Mouse (Mus musculus) subcutaneous adipose tissue, adult 2 months (tissue): ENCODE data around the gene Hsd17b6. TPM values are rescaled to one million over a fixed set of nuclear protein-coding genes. Genes with fewer than 3 reads are reported as not detected.

Source experiments
- polyA plus RNA-seq: library from polyadenylated mRNA; depleted of rRNA; stranded (reverse); fragments of >200 nt; gene quantifications from 2 replicates; pipeline ENCODE4 v1.2.3, GENCODE M21; 2012; ENCODE audit warnings: low replicate concordance; rRNA removed

Gene Hsd17b6
- polyA plus RNA-seq: not detected in 2 replicates

GRCm38 (mm10) chr10:128007446-128007845 is at the start of gene Hsd17b6:
Gene Hsd17b6, minus strand, starts transcription at chr10:128007611.

GRCm38 (mm10) chr10:128015068-128015934 is 7.9 kb upstream of the Hsd17b6 start, which contains the start of gene Prim1:
Gene Prim1, plus strand, starts transcription at chr10:128015168.

Other genes starting within 250 kb of the Hsd17b6 start
- 0.03 and 3.0 TPM in 2 replicates for gene Rdh1, start 247.9 kb downstream of the Hsd17b6 start, polyA plus RNA-seq
- gene Rdh16f1, start 247.8 kb downstream of the Hsd17b6 start, polyA plus RNA-seq: 4.2 TPM in 1 of 2 replicates, not detected in the other
- gene Rdh9, start 231.2 kb downstream of the Hsd17b6 start, polyA plus RNA-seq: 0.11 TPM in 1 of 2 replicates, not detected in the other
- 0.12 TPM in 1 of 2 replicates, not detected in the other for gene Rdh16, start 206.5 kb downstream of the Hsd17b6 start, polyA plus RNA-seq
- not detected in 2 replicates for gene Rdh19, start 157.7 kb downstream of the Hsd17b6 start, polyA plus RNA-seq
- gene Rdh16f2, start 141.1 kb downstream of the Hsd17b6 start, polyA plus RNA-seq: 0.13 TPM in 1 of 2 replicates, not detected in the other
- gene Rdh7, start 118.8 kb downstream of the Hsd17b6 start, polyA plus RNA-seq: 0.58 TPM in 1 of 2 replicates, not detected in the other
- gene Sdr9c7, start 109.1 kb downstream of the Hsd17b6 start, polyA plus RNA-seq: not detected in 2 replicates
- gene Prim1, start 7.6 kb upstream of the Hsd17b6 start, polyA plus RNA-seq: 1.9 and 7.3 TPM in 2 replicates
- gene Naca, start 28.0 kb upstream of the Hsd17b6 start, polyA plus RNA-seq: 174 and 241 TPM in 2 replicates
- gene Ptges3, start 51.3 kb upstream of the Hsd17b6 start, polyA plus RNA-seq: 20.8 and 56.6 TPM in 2 replicates
- gene Atp5b, start 75.7 kb upstream of the Hsd17b6 start, polyA plus RNA-seq: 3,191 and 5,020 TPM in 2 replicates
- 30.0 and 38.7 TPM in 2 replicates for gene Baz2a, start 84.0 kb upstream of the Hsd17b6 start, polyA plus RNA-seq
- 179 and 228 TPM in 2 replicates for gene Rbms2, start 172.7 kb upstream of the Hsd17b6 start, polyA plus RNA-seq
- 0.66 and 2.3 TPM in 2 replicates for gene Gls2, start 186.8 kb upstream of the Hsd17b6 start, polyA plus RNA-seq
- 12.9 and 17.8 TPM in 2 replicates for gene Spryd4, start 204.2 kb upstream of the Hsd17b6 start, polyA plus RNA-seq
- not detected in 2 replicates for gene Mip, start 218.2 kb upstream of the Hsd17b6 start, polyA plus RNA-seq
- gene Timeless, start 224.5 kb upstream of the Hsd17b6 start, polyA plus RNA-seq: 8.3 and 9.1 TPM in 2 replicates
- 0.20 and 0.22 TPM in 2 replicates for gene Apon, start 246.5 kb upstream of the Hsd17b6 start, polyA plus RNA-seq